Mouse (Mus musculus): ENCODE measurements around the gene Gns. TPM values are rescaled to one million over a fixed set of nuclear protein-coding genes. Genes with fewer than 3 reads are reported as not detected.
"Not testable (repeated sequence)": the region's sequence is repeated elsewhere in the genome, so short reads cannot be mapped to it uniquely, and the experiment has no call there.

The Gns gene
- polyA plus RNA-seq, 2 experiments, result 7.3 to 12.2 TPM

DNA sequence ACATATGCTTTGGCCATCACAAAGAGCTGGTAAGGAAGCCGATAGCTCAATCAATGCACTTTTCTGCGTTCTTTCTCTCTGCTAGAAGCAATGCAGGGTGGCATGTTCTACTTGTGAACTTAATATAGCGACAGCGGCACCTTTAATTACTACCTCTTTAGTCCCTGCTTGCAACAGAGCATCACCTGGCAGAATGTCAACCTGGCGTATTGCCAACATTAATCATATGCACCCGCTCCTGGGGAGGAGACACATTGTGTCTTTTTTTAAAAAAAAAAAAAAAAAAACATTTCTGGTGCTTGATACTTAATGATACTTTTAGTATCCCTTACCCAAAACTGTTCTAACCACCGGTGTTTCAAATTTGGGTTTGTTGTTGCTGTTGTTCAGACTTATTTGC lies 41.4 kb upstream of the Gns start:
- Histone ChIP-seq H3K9me3 (ENCODE audit: control insufficient read depth, low read length) (no peaks in the 10 kb centered on the region), H3K27ac (no peak overlapping the region), H3K4me2 (ENCODE audit: low read depth) (no peak overlapping the region), H3K4me1 (replicated peaks; ENCODE audit: control insufficient read depth in 2 of 2, insufficient read depth in 2 of 2, low read length in 1 of 2) (no peaks in the 10 kb centered on the region), H3K9ac (replicated peaks) (no peak overlapping the region), H3K36me3 (replicated peaks; ENCODE audit: control insufficient read depth, insufficient read depth, low read depth) (no peaks in the 10 kb centered on the region), H3K4me3 (ENCODE audit: insufficient read depth in 1 of 2, low read depth in 2 of 2, low read length in 2 of 2) (no peak overlapping the region), H3K27me3 (ENCODE audit: control insufficient read depth, insufficient read depth, low read length) (no peaks in the 10 kb centered on the region)
- ATAC-seq (ENCODE audit: insufficient read depth) (no peak), DNase-seq (ENCODE audit: low read depth in 3 of 3, low spot score in 3 of 3) (no peak)
- no peak for TF ChIP-seq EP300 (IDR thresholded peaks at IDR 0.05; ENCODE audit: low read depth)
- no peak for TF ChIP-seq CTCF (IDR thresholded peaks at IDR 0.05; ENCODE audit: low read depth)
- WGBS (ENCODE audit: insufficient replicate concordance), result 79% methylated on average over 7 of the region's 7 CpGs

DNA sequence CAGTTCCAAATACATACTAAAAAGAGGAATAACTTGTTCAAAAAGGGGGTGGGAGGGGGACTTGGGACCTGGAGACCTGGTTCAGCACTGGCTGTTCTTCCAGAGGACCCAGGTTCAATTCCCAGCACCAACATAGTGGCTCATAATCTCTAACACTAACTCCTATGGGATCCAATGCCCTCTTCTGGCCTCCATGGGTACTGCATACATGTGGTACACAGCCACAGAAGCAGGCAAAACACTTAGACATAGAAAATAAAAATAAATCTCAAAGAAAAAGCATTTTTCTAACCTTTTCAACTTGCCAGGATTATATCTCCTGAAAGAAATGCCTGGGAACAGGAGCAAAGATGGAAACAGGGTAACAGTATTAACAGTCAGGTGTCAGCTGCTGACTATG lies 38.7 kb upstream of the Gns start:
- Histone ChIP-seq H3K4me2 (ENCODE audit: low read depth) (no peak overlapping the region), H3K27ac (no peak overlapping the region), H3K4me3 (ENCODE audit: insufficient read depth in 1 of 2, low read depth in 2 of 2, low read length in 2 of 2) (no peak overlapping the region), H3K36me3 (replicated peaks; ENCODE audit: control insufficient read depth, insufficient read depth, low read depth) (no peaks in the 10 kb centered on the region), H3K9ac (replicated peaks) (no peak overlapping the region), H3K27me3 (ENCODE audit: control insufficient read depth, insufficient read depth, low read length) (no peaks in the 10 kb centered on the region), H3K4me1 (replicated peaks; ENCODE audit: control insufficient read depth in 2 of 2, insufficient read depth in 2 of 2, low read length in 1 of 2) (peaks cover 0 to 2% of the 10 kb centered on the region in 2 experiments; a peak in 1 of 4 replicates), H3K9me3 (ENCODE audit: control insufficient read depth, low read length) (no peaks in the 10 kb centered on the region)
- DNase-seq (ENCODE audit: low read depth in 3 of 3, low spot score in 3 of 3) (no peak), ATAC-seq (ENCODE audit: insufficient read depth) (no peak)
- TF ChIP-seq CTCF (IDR thresholded peaks at IDR 0.05; ENCODE audit: low read depth), result peak; percentile 42; the same call in 1 of the 2 replicates
- TF ChIP-seq EP300 (IDR thresholded peaks at IDR 0.05; ENCODE audit: low read depth), result no peak

DNA sequence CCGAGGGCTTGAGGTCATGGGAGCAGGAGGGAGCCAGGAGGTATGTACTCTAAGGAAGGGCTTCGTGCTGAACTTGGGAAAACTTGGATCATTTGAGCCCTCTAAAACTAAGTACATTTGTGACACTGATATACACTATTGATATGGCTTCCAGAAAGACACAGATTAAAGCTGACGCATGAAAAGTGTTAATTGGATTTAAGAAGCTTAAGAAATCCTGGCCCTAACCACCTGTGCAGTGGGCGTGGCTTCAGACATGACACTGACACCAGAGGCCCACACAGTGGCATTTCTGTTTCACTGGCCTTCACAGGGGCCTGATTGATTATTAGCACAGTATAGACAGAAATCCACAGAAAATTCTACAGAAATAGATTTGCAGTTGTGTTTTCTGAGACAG lies 35.3 kb upstream of the Gns start:
- ATAC-seq (ENCODE audit: insufficient read depth), result no peak
- Histone ChIP-seq H3K27ac (no peak overlapping the region), H3K4me3 (ENCODE audit: insufficient read depth in 1 of 2, low read depth in 2 of 2, low read length in 2 of 2) (no peak overlapping the region), H3K36me3 (replicated peaks; ENCODE audit: control insufficient read depth, insufficient read depth, low read depth) (no peaks in the 10 kb centered on the region), H3K4me2 (ENCODE audit: low read depth) (no peak overlapping the region), H3K4me1 (replicated peaks; ENCODE audit: control insufficient read depth in 2 of 2, insufficient read depth in 2 of 2, low read length in 1 of 2) (peaks cover 0 to 2% of the 10 kb centered on the region in 2 experiments; a peak in 1 of 4 replicates), H3K9me3 (ENCODE audit: control insufficient read depth, low read length) (no peaks in the 10 kb centered on the region), H3K27me3 (ENCODE audit: control insufficient read depth, insufficient read depth, low read length) (no peaks in the 10 kb centered on the region), H3K9ac (replicated peaks) (no peak overlapping the region)
- WGBS (ENCODE audit: insufficient replicate concordance), result 59% methylated on average over 4 of the region's 4 CpGs
- TF ChIP-seq EP300 (IDR thresholded peaks at IDR 0.05; ENCODE audit: low read depth), result no peak
- no peak for TF ChIP-seq CTCF (IDR thresholded peaks at IDR 0.05; ENCODE audit: low read depth)
- no peak for DNase-seq (ENCODE audit: low read depth in 3 of 3, low spot score in 3 of 3)

GRCm38 (mm10) chr10:121330940-121331339 lies 34.0 kb upstream of the Gns start:
- Histone ChIP-seq H3K4me1 (replicated peaks; ENCODE audit: control insufficient read depth in 2 of 2, insufficient read depth in 2 of 2, low read length in 1 of 2) (peaks cover 0 to 2% of the 10 kb centered on the region in 2 experiments; a peak in 1 of 4 replicates), H3K4me3 (ENCODE audit: insufficient read depth in 1 of 2, low read depth in 2 of 2, low read length in 2 of 2) (no peak overlapping the region), H3K9ac (replicated peaks) (no peak overlapping the region), H3K36me3 (replicated peaks; ENCODE audit: control insufficient read depth, insufficient read depth, low read depth) (no peaks in the 10 kb centered on the region), H3K27ac (no peak overlapping the region), H3K9me3 (ENCODE audit: control insufficient read depth, low read length) (no peaks in the 10 kb centered on the region), H3K4me2 (ENCODE audit: low read depth) (no peak overlapping the region), H3K27me3 (ENCODE audit: control insufficient read depth, insufficient read depth, low read length) (no peaks in the 10 kb centered on the region)
- peak in 1 of 3 experiments; percentile 7 for DNase-seq (ENCODE audit: low read depth in 3 of 3, low spot score in 3 of 3)
- no peak for ATAC-seq (ENCODE audit: insufficient read depth)
- 7% methylated on average over 7 of the region's 7 CpGs for WGBS (ENCODE audit: insufficient replicate concordance)
- TF ChIP-seq CTCF (IDR thresholded peaks at IDR 0.05; ENCODE audit: low read depth), result peak; percentile 90
- TF ChIP-seq EP300 (IDR thresholded peaks at IDR 0.05; ENCODE audit: low read depth), result no peak

GRCm38 (mm10) chr10:121334576-121334975 lies 30.3 kb upstream of the Gns start:
- Histone ChIP-seq H3K9ac (replicated peaks) (no peak overlapping the region), H3K27ac (no peak overlapping the region), H3K4me3 (ENCODE audit: insufficient read depth in 1 of 2, low read depth in 2 of 2, low read length in 2 of 2) (no peak overlapping the region), H3K9me3 (ENCODE audit: control insufficient read depth, low read length) (no peaks in the 10 kb centered on the region), H3K4me2 (ENCODE audit: low read depth) (no peak overlapping the region), H3K27me3 (ENCODE audit: control insufficient read depth, insufficient read depth, low read length) (no peaks in the 10 kb centered on the region), H3K4me1 (replicated peaks; ENCODE audit: control insufficient read depth in 2 of 2, insufficient read depth in 2 of 2, low read length in 1 of 2) (peaks cover 0 to 2% of the 10 kb centered on the region in 2 experiments; a peak in 1 of 4 replicates), H3K36me3 (replicated peaks; ENCODE audit: control insufficient read depth, insufficient read depth, low read depth) (no peaks in the 10 kb centered on the region)
- TF ChIP-seq EP300 (IDR thresholded peaks at IDR 0.05; ENCODE audit: low read depth) (no peak), CTCF (IDR thresholded peaks at IDR 0.05; ENCODE audit: low read depth) (peak; percentile 94)
- DNase-seq (ENCODE audit: low read depth in 3 of 3, low spot score in 3 of 3) (peak in 2 of 3 experiments; percentile 23 to 30), ATAC-seq (ENCODE audit: insufficient read depth) (no peak)
- 66% methylated on average over 3 of the region's 3 CpGs for WGBS (ENCODE audit: insufficient replicate concordance)

- H3K4me3 ChIP-seq (ENCODE audit: insufficient read depth in 1 of 2, low read depth in 2 of 2, low read length in 2 of 2); H3K36me3 ChIP-seq (replicated peaks; ENCODE audit: control insufficient read depth, insufficient read depth, low read depth); ATAC-seq (ENCODE audit: insufficient read depth); H3K9me3 ChIP-seq (ENCODE audit: control insufficient read depth, low read length); H3K27ac ChIP-seq; DNase-seq (ENCODE audit: low read depth in 3 of 3, low spot score in 3 of 3); H3K4me2 ChIP-seq (ENCODE audit: low read depth); H3K4me1 ChIP-seq (replicated peaks; ENCODE audit: control insufficient read depth in 2 of 2, insufficient read depth in 2 of 2, low read length in 1 of 2); H3K9ac ChIP-seq (replicated peaks); H3K27me3 ChIP-seq (ENCODE audit: control insufficient read depth, insufficient read depth, low read length): not testable (repeated sequence)
- 64% methylated on average over 14 of the region's 14 CpGs for WGBS (ENCODE audit: insufficient replicate concordance)
Measured at GRCm38 (mm10) chr10:121336536-121336935, 28.4 kb upstream of the Gns start.

Measured in liver, embryonic 14.5 days (tissue).